Mouse (Mus musculus) heart, embryonic 10.5 days (tissue): Measurements from ENCODE around the gene Tjp3. TPM values are rescaled to one million over a fixed set of nuclear protein-coding genes. Genes with fewer than 3 reads are reported as not detected.

ENCODE experiments used
- DNase-seq: peaks from one replicate; pipeline ENCODE4 v3.0.0-alpha.2; 2017; ENCODE audit warnings: low spot score
- H3K27ac ChIP-seq: fragments of 300-500 bp; sonication (generic); 2 replicates; pipeline ENCODE4 v1.5.1; 2016; ENCODE audit warnings: mild to moderate bottlenecking
- H3K27me3 ChIP-seq: fragments of 300-500 bp; sonication (generic); 2 replicates; pipeline ENCODE4 v1.6.1; 2016; ENCODE audit warnings: mild to moderate bottlenecking; ENCODE audit not compliant: poor library complexity, insufficient read depth, severe bottlenecking
- H3K36me3 ChIP-seq: fragments of 300-500 bp; sonication (generic); 2 replicates; pipeline ENCODE4 v1.6.1; 2016; ENCODE audit warnings: mild to moderate bottlenecking, moderate library complexity
- H3K4me1 ChIP-seq: fragments of 300-500 bp; sonication (generic); 2 replicates; pipeline ENCODE4 v1.6.1; 2016; ENCODE audit warnings: mild to moderate bottlenecking
- H3K4me3 ChIP-seq: fragments of 300-500 bp; sonication (generic); 2 replicates; pipeline ENCODE4 v1.5.1; 2016; ENCODE audit warnings: mild to moderate bottlenecking, moderate library complexity
- H3K9me3 ChIP-seq: fragments of 300-500 bp; sonication (generic); 2 replicates; pipeline ENCODE4 v1.6.1; 2016; ENCODE audit warnings: mild to moderate bottlenecking, moderate library complexity
- WGBS: fragments of 180-500 bp; shearing (Covaris S2); methylation state at CpG from one replicate; pipeline ENCODE4 v1.1.7; 2016; 5-methylcytosine and 5-hydroxymethylcytosine counted together
- polyA plus RNA-seq: library from polyadenylated mRNA; unstranded; fragments of >200 nt; fragmentation: Nextera tagmentation; extraction: Ambion mirVana; gene quantifications from 2 replicates; pipeline ENCODE4 v1.2.1, GENCODE M21; 2016

Gene Tjp3
- polyA plus RNA-seq, 1 experiment from 2014 or later = 4.4 TPM

GRCm38 (mm10) chr10:81325176-81325575 lies 33.8 kb upstream of the Tjp3 start:
- Histone ChIP-seq H3K4me1 (peaks cover 73% of the 10 kb centered on the region), H3K36me3 (peaks cover 55% of the 10 kb centered on the region)

GRCm38 (mm10) chr10:81323791-81324530 lies 32.6 kb upstream of the Tjp3 start:
- WGBS = 95% methylated on average over 18 of the region's 18 CpGs
- Histone ChIP-seq H3K4me1 (peaks cover 71% of the 10 kb centered on the region), H3K27me3 (no peaks in the 10 kb centered on the region), H3K36me3 (peaks cover 53% of the 10 kb centered on the region), H3K9me3 (no peaks in the 10 kb centered on the region), H3K4me3 (no peak overlapping the region), H3K27ac (no peak overlapping the region)
- DNase-seq = no peak

More at GRCm38 (mm10) chr10:81325176-81325575, 33.8 kb upstream of the Tjp3 start:
- no peak overlapping the region for H3K4me3 ChIP-seq
- WGBS = 91% methylated on average over 21 of the region's 21 CpGs
- H3K27me3 ChIP-seq = no peaks in the 10 kb centered on the region
- no peak overlapping the region for H3K27ac ChIP-seq
- DNase-seq = no peak
- no peaks in the 10 kb centered on the region for H3K9me3 ChIP-seq

GRCm38 (mm10) chr10:81323141-81323775 lies 31.9 kb upstream of the Tjp3 start:
- Histone ChIP-seq H3K27ac (no peak overlapping the region), H3K36me3 (peaks cover 57% of the 10 kb centered on the region), H3K4me3 (no peak overlapping the region), H3K27me3 (no peaks in the 10 kb centered on the region), H3K9me3 (no peaks in the 10 kb centered on the region), H3K4me1 (peaks cover 71% of the 10 kb centered on the region)
- 94% methylated on average over 23 of the region's 23 CpGs for WGBS
- no peak for DNase-seq

GRCm38 (mm10) chr10:81322444-81322843 lies 31.1 kb upstream of the Tjp3 start:
- peaks cover 65% of the 10 kb centered on the region for H3K36me3 ChIP-seq
- H3K4me1 ChIP-seq = peaks cover 71% of the 10 kb centered on the region

GRCm38 (mm10) chr10:81321436-81321835 lies 30.1 kb upstream of the Tjp3 start:
- H3K27me3 ChIP-seq = no peaks in the 10 kb centered on the region
- no peak for DNase-seq
- peaks cover 55% of the 10 kb centered on the region for H3K36me3 ChIP-seq
- H3K4me3 ChIP-seq = peak overlapping the region; percentile 94
- H3K27ac ChIP-seq = peak overlapping the region; percentile 96
- WGBS = 3% methylated on average over 20 of the region's 20 CpGs
- H3K9me3 ChIP-seq = no peaks in the 10 kb centered on the region
- H3K4me1 ChIP-seq = peaks cover 71% of the 10 kb centered on the region

More at GRCm38 (mm10) chr10:81322444-81322843, 31.1 kb upstream of the Tjp3 start:
- no peaks in the 10 kb centered on the region for H3K9me3 ChIP-seq
- H3K27me3 ChIP-seq = no peaks in the 10 kb centered on the region
- no peak overlapping the region for H3K27ac ChIP-seq
- 0 out of 2 replicates have a peak overlapping the region, but pooled peaks have one; percentile 94 for H3K4me3 ChIP-seq
- WGBS = 96% methylated on average over 27 of the region's 27 CpGs
- no peak for DNase-seq

GRCm38 (mm10) chr10:81320550-81321347 lies 29.4 kb upstream of the Tjp3 start, which contains the start of gene Cactin:
Gene Cactin (plus strand): TSS chr10:81321103.
- no peaks in the 10 kb centered on the region for H3K27me3 ChIP-seq
- H3K27ac ChIP-seq = peak within 1 kb of the TSS; percentile 96
- peaks cover 53% of the 10 kb centered on the region for H3K36me3 ChIP-seq
- DNase-seq = peak; percentile 100
- peak within 1 kb of the TSS; percentile 94 for H3K4me3 ChIP-seq
- WGBS = under 1% methylated on average over 68 of the region's 68 CpGs
- peaks cover 74% of the 10 kb centered on the region for H3K4me1 ChIP-seq
- H3K9me3 ChIP-seq = no peaks in the 10 kb centered on the region

- H3K27ac ChIP-seq = peak overlapping the region; percentile 96
- DNase-seq = no peak
- H3K36me3 ChIP-seq = peaks cover 53% of the 10 kb centered on the region
- H3K4me3 ChIP-seq = peak overlapping the region; percentile 94
- H3K9me3 ChIP-seq = no peaks in the 10 kb centered on the region
- H3K4me1 ChIP-seq = peaks cover 68% of the 10 kb centered on the region
- 2% methylated on average over 38 of the region's 38 CpGs for WGBS
- H3K27me3 ChIP-seq = no peaks in the 10 kb centered on the region
Observed at GRCm38 (mm10) chr10:81319741-81320549, 28.6 kb upstream of the Tjp3 start.

- H3K4me3 ChIP-seq = peak overlapping the region; percentile 94
- peaks cover 52% of the 10 kb centered on the region for H3K36me3 ChIP-seq
- DNase-seq = no peak
- H3K4me1 ChIP-seq = peaks cover 67% of the 10 kb centered on the region
- no peaks in the 10 kb centered on the region for H3K27me3 ChIP-seq
- H3K27ac ChIP-seq = peak overlapping the region; percentile 96
- WGBS = 40% methylated on average over 8 of the region's 8 CpGs
- H3K9me3 ChIP-seq = no peaks in the 10 kb centered on the region
Observed at GRCm38 (mm10) chr10:81319330-81319699, 27.9 kb upstream of the Tjp3 start.

- Histone ChIP-seq H3K27ac (peak overlapping the region; percentile 96; the same call in 1 of the 2 replicates), H3K9me3 (no peaks in the 10 kb centered on the region), H3K36me3 (peaks cover 52% of the 10 kb centered on the region), H3K4me1 (peaks cover 65% of the 10 kb centered on the region), H3K27me3 (no peaks in the 10 kb centered on the region), H3K4me3 (peak overlapping the region; percentile 94)
- no peak for DNase-seq
- 93% methylated on average over 13 of the region's 13 CpGs for WGBS
Observed at GRCm38 (mm10) chr10:81318589-81319329, 27.4 kb upstream of the Tjp3 start.

GRCm38 (mm10) chr10:81317273-81317672 lies 25.9 kb upstream of the Tjp3 start:
- Histone ChIP-seq H3K27ac (peak overlapping the region; percentile 75; the same call in 1 of the 2 replicates), H3K9me3 (no peaks in the 10 kb centered on the region), H3K36me3 (peaks cover 52% of the 10 kb centered on the region), H3K4me3 (peak overlapping the region; percentile 49), H3K4me1 (peaks cover 61% of the 10 kb centered on the region), H3K27me3 (no peaks in the 10 kb centered on the region)
- peak; percentile 89 for DNase-seq
- WGBS = 16% methylated on average over 20 of the region's 20 CpGs

- H3K27me3 ChIP-seq = no peaks in the 10 kb centered on the region
- peaks cover 54% of the 10 kb centered on the region for H3K4me1 ChIP-seq
- H3K9me3 ChIP-seq = no peaks in the 10 kb centered on the region
- no peak for DNase-seq
- peak overlapping the region; percentile 75 for H3K27ac ChIP-seq
- WGBS = 42% methylated on average over 16 of the region's 16 CpGs
- H3K36me3 ChIP-seq = peaks cover 58% of the 10 kb centered on the region
- H3K4me3 ChIP-seq = peak overlapping the region; percentile 49
Observed at GRCm38 (mm10) chr10:81316338-81317060, 25.1 kb upstream of the Tjp3 start.
